Comparison of ENCODE assay signal across 8 mouse cellular contexts in the genomic region with DNA sequence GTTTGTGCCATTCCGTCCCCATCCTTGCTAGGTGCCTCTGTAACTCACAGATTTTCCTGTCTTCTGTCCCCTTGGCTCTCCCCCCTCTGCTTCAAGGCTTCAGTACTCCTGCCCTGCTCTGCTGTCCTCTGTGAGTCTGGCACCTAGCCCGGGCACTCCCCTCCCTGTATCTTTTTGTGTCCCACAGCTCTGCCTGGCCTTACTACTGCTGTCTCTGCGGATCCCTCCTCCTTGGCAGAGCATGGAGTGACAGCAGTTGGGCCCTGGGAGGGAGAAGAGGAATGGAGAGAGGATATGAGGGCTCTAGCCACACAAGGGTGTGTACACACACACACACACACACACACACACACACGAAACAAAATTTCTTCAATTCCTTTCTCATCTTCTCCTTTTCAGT. TPM values are rescaled to one million over a fixed set of nuclear protein-coding genes. Genes with fewer than 3 reads are reported as not detected.
DNase-seq lines count a peak whose midpoint lies in the region; ATAC-seq and TF ChIP-seq lines count a peak whose summit lies in the region.

Cbln3 (minus strand) TSS at position 227 of the 400 bp plus-strand sequence.

- H3K4me2 ChIP-seq in lung, postnatal 0 days (replicated peaks; ENCODE audit: low read depth, low read length), result peak within 1 kb of the TSS; percentile 74
- H3K4me2 ChIP-seq in stomach, embryonic 15.5 days, result peak within 1 kb of the TSS; percentile 85

- no peaks in the 10 kb centered on the region for H3K27me3 ChIP-seq in lung, postnatal 0 days (replicated peaks; ENCODE audit: insufficient read depth, low read length)
- no peaks in the 10 kb centered on the region for H3K27me3 ChIP-seq in stomach, embryonic 15.5 days (replicated peaks)

- TF ChIP-seq CTCF in lung, postnatal 0 days (IDR thresholded peaks at IDR 0.05), result no peak

- peaks cover 16% of the 10 kb centered on the region; the same call in 1 of the 2 replicates for H3K4me1 ChIP-seq in lung, postnatal 0 days (ENCODE audit: insufficient read depth, low read depth, low read length)
- H3K4me1 ChIP-seq in stomach, embryonic 15.5 days, result peaks cover 32% of the 10 kb centered on the region

- peak within 1 kb of the TSS; percentile 92 for H3K9ac ChIP-seq in lung, postnatal 0 days (replicated peaks; ENCODE audit: low read depth)
- H3K9ac ChIP-seq in stomach, embryonic 15.5 days, result peak within 1 kb of the TSS; percentile 83

- H3K27ac ChIP-seq in lung, postnatal 0 days (ENCODE audit: low read length), result peak within 1 kb of the TSS; percentile 98
- H3K27ac ChIP-seq in stomach, embryonic 15.5 days, result peak within 1 kb of the TSS; percentile 97

- peak; percentile 22 for DNase-seq in thymus, postnatal 4 days
- DNase-seq in thymus, postnatal 25 days, result no peak
- DNase-seq in cerebellum, postnatal 14 days, result peak; percentile 98 to 99
- DNase-seq in heart, adult 8-10 months (ENCODE audit: low spot score), result peak; percentile 49
- peak; percentile 61 to 62 for DNase-seq in kidney, adult 8-10 months
- DNase-seq in lung, postnatal 0 days (ENCODE audit: low spot score), result peak; percentile 87
- no peak for DNase-seq in left cerebral cortex, adult 8-10 months (ENCODE audit: low spot score in 2 of 2)

- H3K4me3 ChIP-seq in lung, postnatal 0 days (ENCODE audit: low read depth, low read length), result peak within 1 kb of the TSS; percentile 85
- H3K4me3 ChIP-seq in stomach, embryonic 15.5 days (replicated peaks), result peak within 1 kb of the TSS; percentile 76

- H3K36me3 ChIP-seq in lung, postnatal 0 days (ENCODE audit: insufficient read depth, low read length), result peaks cover 12% of the 10 kb centered on the region; the same call in 1 of the 2 replicates
- peaks cover 23% of the 10 kb centered on the region; the same call in 1 of the 2 replicates for H3K36me3 ChIP-seq in stomach, embryonic 15.5 days

- no peak for TF ChIP-seq EP300 in lung, postnatal 0 days (IDR thresholded peaks at IDR 0.05)

- ATAC-seq in lung, postnatal 0 days, result peak; percentile 46
- peak; percentile 5; the same call in 1 of the 2 replicates for ATAC-seq in stomach, embryonic 15.5 days (ENCODE audit: insufficient read depth, low FRiP score, low read depth)

- H3K9me3 ChIP-seq in lung, postnatal 0 days (ENCODE audit: low read length), result no peaks in the 10 kb centered on the region
- no peaks in the 10 kb centered on the region for H3K9me3 ChIP-seq in stomach, embryonic 15.5 days

- WGBS in lung, postnatal 0 days, result 22% methylated on average over 4 of the region's 4 CpGs
- WGBS in stomach, embryonic 15.5 days, result 37% methylated on average over 4 of the region's 4 CpGs

RNA-seq across cellular contexts. Expression of gene Cbln3, which starts in this region (rescaled TPM):
- under 1 TPM in 1 of 4 experiments, not detected in 3; 0.06 TPM for total RNA-seq in heart, adult 8-10 months (2022)
- polyA plus RNA-seq in lung, postnatal 0 days (2015; fragmentation: Nextera tagmentation; extraction: Ambion mirVana), result 0.26 and 0.44 TPM in 2 replicates
- 0.42 and 0.46 TPM in 2 replicates for polyA plus RNA-seq in stomach, embryonic 15.5 days (2015; fragmentation: Nextera tagmentation; extraction: Ambion mirVana)
- total RNA-seq in left cerebral cortex, adult 8-10 months (2022), result under 1 TPM; 0.09 to 0.52 (median 0.23) TPM

Comparison
In these comparisons a context has a peak if more than half of its experiments do, and no peak if none do; other contexts are left out.
1. DNase-seq: peak in thymus, postnatal 4 days (single experiment), cerebellum, postnatal 14 days (2 of 2) and kidney, adult 8-10 months (2 of 2); none in thymus, postnatal 25 days (single experiment) and left cerebral cortex, adult 8-10 months (0 of 2).
2. Peak in DNase-seq in heart, adult 8-10 months; RNA of the gene not detected or under 1 TPM.
3. Peak in DNase-seq, ATAC-seq, H3K4me3 ChIP-seq, H3K27ac ChIP-seq, H3K9ac ChIP-seq and H3K4me2 ChIP-seq in lung, postnatal 0 days; RNA of the gene not detected or under 1 TPM.
4. Peak in ATAC-seq, H3K4me3 ChIP-seq, H3K27ac ChIP-seq, H3K9ac ChIP-seq and H3K4me2 ChIP-seq in stomach, embryonic 15.5 days; RNA of the gene not detected or under 1 TPM.